Comparison of ENCODE assay signal across 35 mouse cellular contexts in the genomic region with DNA sequence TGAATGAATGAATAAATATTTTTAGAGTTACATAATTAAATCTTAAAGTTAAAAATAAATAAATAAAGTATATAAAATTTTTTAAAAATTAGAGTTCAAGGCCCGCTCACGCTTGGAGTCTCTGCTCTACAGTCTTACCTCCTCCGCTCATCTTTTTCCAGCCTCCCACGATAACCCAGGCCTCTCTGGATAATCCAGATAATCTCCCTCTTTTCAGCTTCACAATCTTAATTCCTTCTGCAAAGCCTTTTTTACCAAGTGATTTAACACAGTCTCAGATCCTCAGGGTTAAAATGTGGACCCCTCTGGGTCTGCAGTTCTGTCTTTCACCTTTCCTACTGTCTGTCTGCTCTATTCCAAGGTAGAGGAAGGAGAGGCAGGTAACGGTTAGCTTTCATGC.
"Had no signal": no experiment of that assay in that cellular context is flagged by ENCODE, and none has a peak within 500 bp of the region (broad histone marks: within the 10 kb centered on the region; RNA-seq: fewer than 3 reads in every experiment).

No protein-coding gene starts in this region.

- H3K9me3 ChIP-seq: heart, embryonic 10.5 days; heart, embryonic 12.5 days; heart, embryonic 13.5 days; heart, embryonic 15.5 days; hindbrain, embryonic 10.5 days; hindbrain, embryonic 12.5 days; hindbrain, embryonic 13.5 days; hindbrain, embryonic 15.5 days; intestine, embryonic 15.5 days; kidney, embryonic 15.5 days had no signal

- DNase-seq: heart, postnatal 10 days; heart, postnatal 14 days; heart, postnatal 36 days; heart, postnatal 4 days; kidney, adult 11 months; kidney, adult 18-20 months; kidney, adult 2 months; kidney, adult 8-10 months; kidney, adult 9 months; kidney, postnatal 10 days; kidney, postnatal 14 days; kidney, postnatal 25 days; kidney, postnatal 36 days; kidney, postnatal 4 days; layer of hippocampus, adult 9-11 months; layer of hippocampus, postnatal 36 days had no signal

- H3K9ac ChIP-seq: heart, embryonic 12.5 days; heart, embryonic 13.5 days; heart, embryonic 15.5 days; hindbrain, embryonic 12.5 days; hindbrain, embryonic 13.5 days; hindbrain, embryonic 14.5 days; hindbrain, embryonic 15.5 days; intestine, embryonic 15.5 days; kidney, embryonic 15.5 days had no signal

- H3K4me3 ChIP-seq: heart, embryonic 10.5 days; heart, embryonic 12.5 days; heart, embryonic 13.5 days; heart, embryonic 15.5 days; hindbrain, embryonic 10.5 days; hindbrain, embryonic 12.5 days; hindbrain, embryonic 13.5 days; hindbrain, embryonic 15.5 days; intestine, embryonic 15.5 days; kidney, embryonic 15.5 days; layer of hippocampus, adult 2 months had no signal

- H3K4me2 ChIP-seq: heart, embryonic 11.5 days; heart, embryonic 12.5 days; heart, embryonic 13.5 days; heart, embryonic 15.5 days; hindbrain, embryonic 12.5 days; hindbrain, embryonic 13.5 days; hindbrain, embryonic 14.5 days; hindbrain, embryonic 15.5 days; intestine, embryonic 15.5 days; kidney, embryonic 15.5 days had no signal

- H3K27me3 ChIP-seq: heart, embryonic 15.5 days; hindbrain, embryonic 15.5 days; intestine, embryonic 15.5 days; kidney, embryonic 15.5 days had no signal

- H3K36me3 ChIP-seq: heart, embryonic 10.5 days; heart, embryonic 12.5 days; heart, embryonic 13.5 days; heart, embryonic 15.5 days; hindbrain, embryonic 10.5 days; hindbrain, embryonic 12.5 days; hindbrain, embryonic 13.5 days; hindbrain, embryonic 15.5 days; intestine, embryonic 15.5 days; kidney, embryonic 15.5 days had no signal

- ATAC-seq: hindbrain, embryonic 16.5 days; hindbrain, postnatal 0 days; inflammation-experienced regulatory T-cells, adult 6 months; intestine, embryonic 15.5 days; intestine, embryonic 16.5 days; intestine, postnatal 0 days had no signal

- H3K27ac ChIP-seq: heart, embryonic 10.5 days; heart, embryonic 13.5 days; heart, embryonic 15.5 days; hindbrain, embryonic 10.5 days; hindbrain, embryonic 12.5 days; hindbrain, embryonic 13.5 days; hindbrain, embryonic 14.5 days; hindbrain, embryonic 15.5 days; hindbrain, postnatal 0 days; intestine, embryonic 15.5 days; kidney, embryonic 15.5 days; kidney, postnatal 0 days; layer of hippocampus, adult 2 months had no signal

- H3K4me1 ChIP-seq: heart, embryonic 10.5 days; heart, embryonic 12.5 days; heart, embryonic 13.5 days; heart, embryonic 15.5 days; hindbrain, embryonic 10.5 days; hindbrain, embryonic 12.5 days; hindbrain, embryonic 13.5 days; hindbrain, embryonic 15.5 days; intestine, embryonic 15.5 days had no signal
